Mouse (Mus musculus) limb, embryonic 12.5 days (tissue): ENCODE data around the gene Grrp1. TPM values are rescaled to one million over a fixed set of nuclear protein-coding genes. Genes with fewer than 3 reads are reported as not detected.

Source experiments
- ATAC-seq: fragments of 200-750 bp; cut with Nextera tagmentation; 2 replicates; pipeline ENCODE4 v1.8.0; 2017; ENCODE audit warnings: low read depth, moderate TSS enrichment; ENCODE audit not compliant: insufficient number of reproducible peaks, insufficient read depth, low FRiP score, low TSS enrichment
- H3K27ac ChIP-seq: fragments of 300-500 bp; sonication (generic); 2 replicates; pipeline ENCODE4 v1.5.1; 2016; ENCODE audit warnings: mild to moderate bottlenecking, moderate library complexity
- H3K27me3 ChIP-seq: fragments of 300-500 bp; sonication (generic); 2 replicates; pipeline ENCODE4 v1.6.1; 2016; ENCODE audit warnings: mild to moderate bottlenecking, moderate library complexity
- H3K36me3 ChIP-seq: fragments of 300-500 bp; sonication (generic); 2 replicates; pipeline ENCODE4 v1.6.1; 2016; ENCODE audit warnings: mild to moderate bottlenecking, moderate library complexity
- H3K4me1 ChIP-seq: fragments of 300-500 bp; sonication (generic); replicated peaks from 2 replicates; pipeline ENCODE4 v1.6.1; 2016
- H3K4me2 ChIP-seq: fragments of 300-500 bp; sonication (generic); 2 replicates; pipeline ENCODE4 v1.6.1; 2016; ENCODE audit warnings: mild to moderate bottlenecking, moderate library complexity
- H3K4me3 ChIP-seq: fragments of 300-500 bp; sonication (generic); replicated peaks from 2 replicates; pipeline ENCODE4 v1.5.1; 2016; ENCODE audit warnings: mild to moderate bottlenecking
- H3K9ac ChIP-seq: fragments of 300-500 bp; sonication (generic); replicated peaks from 2 replicates; pipeline ENCODE4 v1.6.1; 2016; ENCODE audit warnings: mild to moderate bottlenecking, moderate library complexity
- H3K9me3 ChIP-seq: fragments of 300-500 bp; sonication (generic); 2 replicates; pipeline ENCODE4 v1.6.1; 2016; ENCODE audit warnings: mild to moderate bottlenecking, moderate library complexity
- WGBS: fragments of 180-500 bp; shearing (Covaris S2); methylation state at CpG from one replicate; pipeline ENCODE4 v1.1.7; 2016; 5-methylcytosine and 5-hydroxymethylcytosine counted together
- polyA plus RNA-seq: library from polyadenylated mRNA; unstranded; fragments of >200 nt; fragmentation: Nextera tagmentation; extraction: Ambion mirVana; gene quantifications from 2 replicates; pipeline ENCODE4 v1.2.1, GENCODE M21; 2016

The Grrp1 gene
- polyA plus RNA-seq, 1 experiment from 2014 or later = 4.2 TPM

- peaks cover 62% of the 10 kb centered on the region for H3K4me1 ChIP-seq
- H3K4me3 ChIP-seq = peak overlapping the region; percentile 56
- H3K9ac ChIP-seq = peak overlapping the region; percentile 60; the same call in 1 of the 2 replicates
- no peaks in the 10 kb centered on the region for H3K9me3 ChIP-seq
- peak overlapping the region; percentile 93 for H3K4me2 ChIP-seq
- 7% methylated on average over 22 of the region's 22 CpGs for whole genome bisulfite sequencing
- H3K36me3 ChIP-seq = no peaks in the 10 kb centered on the region
- ATAC-seq = no peak
- peaks cover 81% of the 10 kb centered on the region for H3K27me3 ChIP-seq
- no peak overlapping the region for H3K27ac ChIP-seq
These were observed 1.6 kb downstream of the Grrp1 start for GRCm38 (mm10) chr4:134252131-134252910.

GRCm38 (mm10) chr4:134251241-134252130, 2.4 kb downstream of the Grrp1 start:
- no peak for ATAC-seq
- Histone ChIP-seq H3K9ac (peak overlapping the region; percentile 60), H3K4me2 (peak overlapping the region; percentile 93), H3K4me1 (peaks cover 57% of the 10 kb centered on the region), H3K9me3 (no peaks in the 10 kb centered on the region), H3K27ac (no peak overlapping the region), H3K27me3 (peaks cover 87% of the 10 kb centered on the region), H3K36me3 (no peaks in the 10 kb centered on the region), H3K4me3 (peak overlapping the region; percentile 56)
- WGBS = 1% methylated on average over 89 of the region's 91 CpGs

DNA sequence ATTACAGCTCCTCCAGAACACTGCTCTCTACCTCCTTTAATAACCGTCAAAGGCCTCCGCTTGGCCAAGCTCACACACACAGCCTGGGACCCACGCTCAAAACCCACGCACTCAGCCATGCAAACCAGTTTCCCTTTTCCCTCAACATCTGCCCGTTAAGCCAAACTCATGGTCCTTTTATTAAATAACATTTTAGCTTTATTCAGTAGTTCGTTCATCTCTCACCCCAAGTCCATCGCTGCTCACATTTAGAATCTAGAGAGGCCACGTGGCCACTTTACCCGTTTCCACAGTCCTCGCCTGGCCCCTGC, 3.0 kb downstream of the Grrp1 start:
- Histone ChIP-seq H3K36me3 (no peaks in the 10 kb centered on the region), H3K27me3 (peaks cover 92% of the 10 kb centered on the region), H3K4me2 (peak overlapping the region; percentile 93), H3K27ac (no peak overlapping the region), H3K4me1 (peaks cover 56% of the 10 kb centered on the region), H3K4me3 (peak overlapping the region; percentile 56), H3K9ac (peak overlapping the region; percentile 60), H3K9me3 (no peaks in the 10 kb centered on the region)
- WGBS = 10% methylated on average over 10 of the region's 10 CpGs
- no peak for ATAC-seq

- peaks cover 92% of the 10 kb centered on the region for H3K27me3 ChIP-seq
- H3K4me2 ChIP-seq = peak overlapping the region; percentile 93
- 7% methylated on average over 27 of the region's 27 CpGs for WGBS
- no peaks in the 10 kb centered on the region for H3K36me3 ChIP-seq
- ATAC-seq = no peak
- H3K9me3 ChIP-seq = no peaks in the 10 kb centered on the region
- H3K4me1 ChIP-seq = peaks cover 55% of the 10 kb centered on the region
- H3K4me3 ChIP-seq = peak overlapping the region; percentile 56
- no peak overlapping the region for H3K27ac ChIP-seq
- H3K9ac ChIP-seq = no peak overlapping the region
These were observed 3.6 kb downstream of the Grrp1 start for GRCm38 (mm10) chr4:134250116-134250929.

GRCm38 (mm10) chr4:134249651-134250050, 4.3 kb downstream of the Grrp1 start:
- no peaks in the 10 kb centered on the region for H3K9me3 ChIP-seq
- peak overlapping the region; percentile 93 for H3K4me2 ChIP-seq
- H3K27ac ChIP-seq = no peak overlapping the region
- peak overlapping the region; percentile 32 for H3K4me3 ChIP-seq
- peak; percentile 57; the same call in 1 of the 2 replicates for ATAC-seq
- H3K27me3 ChIP-seq = peaks cover 86% of the 10 kb centered on the region
- peak overlapping the region; percentile 42; the same call in 1 of the 2 replicates for H3K9ac ChIP-seq
- H3K4me1 ChIP-seq = peaks cover 54% of the 10 kb centered on the region
- WGBS = under 1% methylated on average over 30 of the region's 30 CpGs
- no peaks in the 10 kb centered on the region for H3K36me3 ChIP-seq

DNA sequence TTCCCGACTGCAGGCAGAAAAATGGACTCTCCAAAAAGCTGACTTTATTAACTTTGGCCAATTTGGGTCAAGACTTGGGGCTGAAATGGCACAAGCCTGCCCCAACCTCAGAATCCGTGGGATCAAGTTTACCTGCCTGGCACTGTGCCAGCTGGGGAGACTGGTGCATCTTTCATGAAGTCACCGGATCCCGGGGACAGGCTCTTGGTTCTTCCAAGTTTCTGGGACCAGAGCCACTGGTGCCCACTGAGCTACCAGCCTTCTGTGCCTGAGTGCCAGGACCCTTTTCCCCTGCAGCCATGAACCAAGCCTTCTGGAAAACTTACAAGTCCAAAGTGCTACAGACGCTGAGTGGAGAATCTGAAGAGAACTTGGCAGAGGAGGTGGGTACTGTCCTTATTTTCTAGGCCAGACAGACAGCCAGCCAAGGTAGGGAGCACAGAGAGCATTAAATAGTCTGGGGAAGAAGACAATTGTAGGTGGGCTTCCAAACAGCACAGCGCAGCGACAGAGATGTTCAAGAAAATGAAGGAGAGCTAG, 7.1 kb downstream of the Grrp1 start, which contains the start of gene Gm30191:
Gene Gm30191 (plus strand): TSS at position 217 of the 540 bp plus-strand sequence.
- no peak within 1 kb of the TSS for H3K27ac ChIP-seq
- peaks cover 32% of the 10 kb centered on the region for H3K4me1 ChIP-seq
- H3K9me3 ChIP-seq = no peaks in the 10 kb centered on the region
- no peaks in the 10 kb centered on the region for H3K36me3 ChIP-seq
- peak within 1 kb of the TSS; percentile 94 for H3K4me2 ChIP-seq
- H3K4me3 ChIP-seq = peak within 1 kb of the TSS; percentile 83
- ATAC-seq = no peak
- no peak within 1 kb of the TSS for H3K9ac ChIP-seq
- 78% methylated on average over 7 of the region's 7 CpGs for WGBS
- peaks cover 59% of the 10 kb centered on the region for H3K27me3 ChIP-seq

DNA sequence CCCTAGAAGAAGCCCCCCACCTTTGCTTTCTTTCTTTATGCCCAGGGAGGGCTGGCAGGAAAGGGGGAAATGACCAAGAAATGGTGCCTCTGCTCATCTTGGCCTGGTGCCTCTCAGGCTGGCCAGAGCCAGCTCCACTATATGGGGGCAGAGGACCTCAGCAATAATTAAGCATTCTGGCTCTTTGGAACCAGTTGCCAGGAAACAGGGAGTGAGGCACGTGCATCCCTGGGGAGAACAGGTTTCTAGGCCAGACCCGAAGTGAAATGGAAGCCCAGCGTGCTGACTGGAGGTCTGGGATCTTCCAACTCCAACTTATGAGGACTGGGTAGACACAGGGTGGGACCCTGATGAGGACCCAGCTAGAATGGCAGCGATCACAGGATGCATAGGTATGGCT, 7.7 kb downstream of the Grrp1 start:
- Histone ChIP-seq H3K4me1 (peaks cover 27% of the 10 kb centered on the region), H3K4me2 (0 out of 2 replicates have a peak overlapping the region, but pooled peaks have one; percentile 94), H3K9ac (no peak overlapping the region), H3K9me3 (no peaks in the 10 kb centered on the region), H3K4me3 (no peak overlapping the region), H3K36me3 (no peaks in the 10 kb centered on the region), H3K27ac (no peak overlapping the region), H3K27me3 (peaks cover 53% of the 10 kb centered on the region)
- 49% methylated on average over 4 of the region's 4 CpGs for WGBS
- no peak for ATAC-seq

- peak within 1 kb of the TSS; percentile 78 for H3K9ac ChIP-seq
- no peaks in the 10 kb centered on the region for H3K9me3 ChIP-seq
- H3K27me3 ChIP-seq = peaks cover 44% of the 10 kb centered on the region
- H3K4me2 ChIP-seq = peak within 1 kb of the TSS; percentile 94
- H3K4me3 ChIP-seq = peak within 1 kb of the TSS; percentile 83
- H3K36me3 ChIP-seq = no peaks in the 10 kb centered on the region
- WGBS = under 1% methylated on average over 60 of the region's 60 CpGs
- no peak within 1 kb of the TSS for H3K27ac ChIP-seq
- ATAC-seq = peak; percentile 28
- peaks cover 18% of the 10 kb centered on the region for H3K4me1 ChIP-seq
These were observed 8.6 kb downstream of the Grrp1 start, which contains the start of gene Zfp593 for GRCm38 (mm10) chr4:134245148-134245843. Zfp593 (minus strand) TSS chr4:134245592.

DNA sequence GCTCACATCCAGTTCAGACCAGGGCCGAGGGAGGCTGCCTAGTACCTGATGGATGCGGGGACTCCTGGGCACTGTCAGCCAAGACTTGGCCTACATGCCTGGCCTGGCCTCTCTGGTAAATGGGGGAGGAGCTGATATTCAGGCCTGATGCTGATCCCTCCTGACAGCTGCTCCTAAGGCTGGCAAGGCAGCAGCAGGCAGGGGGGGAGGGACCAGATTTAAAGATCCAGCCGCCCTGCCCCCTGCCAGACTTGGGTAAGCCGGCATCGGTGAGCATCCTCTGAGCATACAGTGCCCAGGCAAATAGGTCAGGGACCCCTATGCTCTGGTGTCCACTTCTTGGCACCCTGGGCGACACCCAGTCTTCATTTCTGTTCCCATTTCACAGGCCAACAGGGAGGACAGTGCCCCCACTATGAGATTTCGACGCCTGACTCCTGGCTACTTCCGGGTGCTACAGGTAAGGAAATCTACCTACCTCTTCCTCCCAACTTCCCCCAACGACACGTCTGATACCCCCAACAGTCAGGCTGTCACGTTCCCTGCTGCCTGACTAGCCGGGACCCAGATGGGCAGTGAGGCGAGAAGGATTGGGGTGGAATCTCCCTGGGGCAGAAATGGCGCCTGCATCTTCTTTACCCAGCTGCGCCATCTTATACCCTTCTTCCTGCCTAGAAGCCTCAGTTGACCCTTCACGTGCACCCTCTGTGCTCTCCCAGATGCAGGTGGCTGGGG, 10.2 kb downstream of the Grrp1 start, which contains the start of gene E130218I03Rik:
Gene E130218I03Rik (plus strand): TSS at position 147 of the 735 bp plus-strand sequence.
- no peak within 1 kb of the TSS for H3K27ac ChIP-seq
- 93% methylated on average over 17 of the region's 17 CpGs for WGBS
- peak within 1 kb of the TSS; percentile 78; the same call in 1 of the 2 replicates for H3K9ac ChIP-seq
- H3K9me3 ChIP-seq = no peaks in the 10 kb centered on the region
- peak within 1 kb of the TSS; percentile 83 for H3K4me3 ChIP-seq
- H3K27me3 ChIP-seq = peaks cover 32% of the 10 kb centered on the region
- peak within 1 kb of the TSS; percentile 94 for H3K4me2 ChIP-seq
- no peaks in the 10 kb centered on the region for H3K36me3 ChIP-seq
- ATAC-seq = no peak
- H3K4me1 ChIP-seq = peaks cover 15% of the 10 kb centered on the region
